Mouse (Mus musculus) forebrain, embryonic 10.5 days (tissue): ENCODE measurements around the gene Chst3. TPM values are rescaled to one million over a fixed set of nuclear protein-coding genes. Genes with fewer than 3 reads are reported as not detected.
"Not testable (repeated sequence)": the region's sequence is repeated elsewhere in the genome, so short reads cannot be mapped to it uniquely, and the experiment has no call there.

Experiments used
- DNase-seq: peaks from one replicate; pipeline ENCODE4 v3.0.0-alpha.2; 2017; ENCODE audit warnings: low spot score; ENCODE audit errors: extremely low spot score
- H3K27ac ChIP-seq: fragments of 300-500 bp; sonication (generic); 2 replicates; pipeline ENCODE4 v1.5.1; 2016; ENCODE audit warnings: mild to moderate bottlenecking
- H3K27me3 ChIP-seq: fragments of 300-500 bp; sonication (generic); 2 replicates; pipeline ENCODE4 v1.6.1; 2016; ENCODE audit warnings: mild to moderate bottlenecking; ENCODE audit not compliant: poor library complexity, severe bottlenecking
- H3K36me3 ChIP-seq: fragments of 300-500 bp; sonication (generic); replicated peaks from 2 replicates; pipeline ENCODE4 v1.6.1; 2016; ENCODE audit warnings: mild to moderate bottlenecking, moderate library complexity
- H3K4me1 ChIP-seq: fragments of 300-500 bp; sonication (generic); 2 replicates; pipeline ENCODE4 v1.6.1; 2016
- H3K4me3 ChIP-seq: fragments of 300-500 bp; sonication (generic); 2 replicates; pipeline ENCODE4 v1.5.1; 2016; ENCODE audit warnings: mild to moderate bottlenecking, moderate library complexity
- H3K9me3 ChIP-seq: fragments of 300-500 bp; sonication (generic); 2 replicates; pipeline ENCODE4 v1.6.1; 2016; ENCODE audit warnings: mild to moderate bottlenecking, moderate library complexity
- WGBS: fragments of 180-500 bp; shearing (Covaris S2); methylation state at CpG from one replicate; pipeline ENCODE4 v1.1.7; 2016; 5-methylcytosine and 5-hydroxymethylcytosine counted together
- polyA plus RNA-seq: library from polyadenylated mRNA; unstranded; fragments of >200 nt; fragmentation: Nextera tagmentation; extraction: Ambion mirVana; gene quantifications from 2 replicates; pipeline ENCODE4 v1.2.1, GENCODE M21; 2016

The Chst3 gene
- polyA plus RNA-seq, 1 experiment from 2014 or later = 2.4 TPM

DNA sequence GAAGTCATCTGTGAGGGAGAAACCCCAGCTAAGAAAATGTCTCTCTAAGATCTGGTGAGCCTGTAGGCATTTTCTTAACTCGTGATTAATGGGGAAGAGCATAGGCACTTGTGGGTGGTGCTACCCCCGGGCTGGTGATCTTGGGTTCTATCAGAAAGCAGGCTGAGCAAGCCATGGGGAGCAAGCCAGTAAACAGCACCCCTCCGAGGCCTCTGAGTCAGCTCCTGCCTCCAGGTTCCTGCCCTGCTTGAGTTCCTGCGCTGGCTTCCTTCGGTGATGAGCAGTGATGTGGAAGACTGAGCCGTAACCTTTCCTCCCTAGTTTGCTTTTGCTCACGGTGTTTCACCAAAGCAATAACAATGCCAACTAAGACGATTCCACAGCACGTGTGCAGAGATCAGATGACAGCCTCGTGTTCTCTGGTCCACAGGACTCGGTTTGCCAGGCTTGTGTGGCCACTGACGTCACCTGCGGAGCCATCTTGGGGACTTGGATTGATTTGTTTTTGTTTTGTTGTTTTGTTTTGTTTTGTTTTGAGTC lies 31.4 kb upstream of the Chst3 start:
- H3K4me1 ChIP-seq = peaks cover 8% of the 10 kb centered on the region; the same call in 1 of the 2 replicates
- H3K27me3 ChIP-seq = no peaks in the 10 kb centered on the region
- 87% methylated on average over 13 of the region's 13 CpGs for WGBS
- no peaks in the 10 kb centered on the region for H3K36me3 ChIP-seq
- no peak overlapping the region for H3K27ac ChIP-seq
- H3K4me3 ChIP-seq = no peak overlapping the region
- H3K9me3 ChIP-seq = no peaks in the 10 kb centered on the region
- no peak for DNase-seq

DNA sequence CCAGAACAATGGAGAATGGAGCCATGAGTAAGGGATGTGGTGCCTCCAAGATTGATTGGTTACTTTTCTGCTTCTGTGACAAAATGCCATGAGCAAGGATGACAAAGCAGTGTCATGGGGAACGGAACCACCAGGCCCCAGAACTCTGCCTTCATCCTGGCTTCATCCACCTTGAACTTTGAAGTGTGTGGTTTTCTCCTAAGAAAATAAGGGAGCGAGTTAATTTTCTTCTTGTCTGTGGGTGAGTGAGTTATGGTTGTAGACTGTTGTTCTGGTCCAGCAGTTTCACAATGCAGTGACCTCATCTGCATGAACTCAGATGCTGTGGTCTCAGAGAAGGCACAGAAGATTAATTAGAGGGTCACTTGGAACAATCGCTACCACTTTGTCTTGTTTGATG lies 29.3 kb upstream of the Chst3 start:
- 87% methylated on average over 3 of the region's 3 CpGs for WGBS
- not testable (repeated sequence) for DNase-seq, H3K36me3 ChIP-seq, H3K27me3 ChIP-seq, H3K4me1 ChIP-seq, H3K9me3 ChIP-seq, H3K4me3 ChIP-seq, H3K27ac ChIP-seq

DNA sequence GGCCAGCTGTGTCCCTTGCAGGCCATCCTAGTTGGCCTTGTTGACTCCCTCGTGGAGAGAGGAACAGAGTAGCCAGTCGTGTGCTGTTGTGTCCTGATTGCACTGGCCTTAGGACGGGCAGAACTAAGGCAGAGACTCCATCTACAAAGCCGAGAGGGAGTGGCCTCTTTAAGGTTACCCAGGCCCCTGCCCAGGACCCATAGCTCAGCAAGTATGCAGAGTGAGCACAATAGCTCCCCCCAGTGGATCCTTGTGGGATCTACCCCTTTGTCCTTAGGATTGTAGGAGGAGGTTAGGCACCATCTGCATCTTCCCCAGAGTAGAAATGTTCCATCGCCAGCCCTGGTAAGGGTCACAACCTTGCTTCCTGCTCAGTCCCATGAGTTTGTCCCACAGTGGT lies 27.5 kb upstream of the Chst3 start:
- 31% methylated on average over 5 of the region's 5 CpGs for WGBS
- no peaks in the 10 kb centered on the region for H3K4me1 ChIP-seq
- H3K9me3 ChIP-seq = no peaks in the 10 kb centered on the region
- no peaks in the 10 kb centered on the region for H3K27me3 ChIP-seq
- no peak overlapping the region for H3K27ac ChIP-seq
- H3K36me3 ChIP-seq = no peaks in the 10 kb centered on the region
- DNase-seq = peak; percentile 58
- H3K4me3 ChIP-seq = no peak overlapping the region

DNA sequence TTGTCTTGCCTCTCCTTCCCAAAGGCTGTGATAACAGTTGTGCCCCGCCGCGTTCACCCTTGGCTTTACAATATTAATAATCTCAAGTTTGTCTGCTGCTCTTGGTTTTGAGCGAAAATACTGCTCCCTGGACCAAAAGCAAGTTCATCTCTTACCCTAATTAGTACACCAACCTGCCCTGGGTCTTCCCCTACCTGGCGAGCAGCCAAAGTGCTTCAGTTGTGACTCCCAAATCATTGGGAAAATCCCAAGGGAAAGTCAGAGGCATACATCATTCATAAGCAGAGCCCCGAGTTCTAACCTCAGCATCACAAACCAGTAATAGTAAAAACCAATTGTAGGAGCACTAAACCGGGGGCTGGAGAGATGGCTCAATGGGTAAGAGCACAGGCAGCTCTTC lies 26.6 kb upstream of the Chst3 start:
- no peak overlapping the region for H3K4me3 ChIP-seq
- no peaks in the 10 kb centered on the region for H3K9me3 ChIP-seq
- WGBS = 79% methylated on average over 7 of the region's 7 CpGs
- H3K4me1 ChIP-seq = no peaks in the 10 kb centered on the region
- H3K36me3 ChIP-seq = no peaks in the 10 kb centered on the region
- H3K27me3 ChIP-seq = no peaks in the 10 kb centered on the region
- DNase-seq = no peak
- no peak overlapping the region for H3K27ac ChIP-seq

DNA sequence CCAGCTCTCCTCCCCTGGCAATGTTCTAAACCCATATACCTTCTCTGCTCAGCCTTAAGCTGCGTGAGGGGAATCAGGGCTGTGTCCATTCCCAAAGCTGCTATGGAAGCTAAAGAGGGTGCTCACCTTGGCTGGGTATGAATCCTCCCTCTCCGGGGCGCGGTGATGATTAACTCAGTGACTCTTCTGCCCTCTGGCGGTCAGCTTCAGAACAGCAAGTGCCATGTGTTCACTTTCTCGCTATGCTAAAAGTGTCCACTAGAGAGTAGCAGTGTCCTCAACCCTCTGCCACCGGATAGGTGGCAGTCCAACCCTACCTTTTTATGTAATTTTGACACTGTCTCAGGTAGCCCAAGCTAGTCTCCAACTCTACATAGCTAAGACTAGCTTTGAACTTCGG lies 26.0 kb upstream of the Chst3 start:
- H3K27me3 ChIP-seq = no peaks in the 10 kb centered on the region
- H3K27ac ChIP-seq = no peak overlapping the region
- 4% methylated on average over 8 of the region's 8 CpGs for WGBS
- DNase-seq = peak; percentile 90
- H3K9me3 ChIP-seq = no peaks in the 10 kb centered on the region
- no peak overlapping the region for H3K4me3 ChIP-seq
- H3K4me1 ChIP-seq = no peaks in the 10 kb centered on the region
- no peaks in the 10 kb centered on the region for H3K36me3 ChIP-seq

DNA sequence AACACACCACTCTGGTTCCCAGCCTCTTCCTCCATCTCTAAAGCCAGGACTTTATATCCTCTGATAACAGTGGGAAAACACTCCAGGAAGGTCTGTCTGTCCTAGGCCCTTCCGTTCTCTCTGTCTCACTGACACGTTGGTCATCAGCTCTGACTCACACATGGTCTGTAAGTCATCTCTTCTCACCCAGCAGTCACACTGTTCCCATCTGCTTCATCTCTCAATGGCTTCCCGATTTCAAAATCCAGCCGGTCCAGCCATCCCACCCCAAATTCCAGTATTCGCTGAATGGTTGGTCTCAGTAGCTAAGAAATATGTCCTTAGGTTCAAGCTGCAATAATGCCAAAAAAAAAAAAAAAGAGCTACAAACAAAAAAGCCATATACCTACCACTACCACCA lies 24.9 kb upstream of the Chst3 start:
- H3K4me1 ChIP-seq = no peaks in the 10 kb centered on the region
- no peaks in the 10 kb centered on the region for H3K36me3 ChIP-seq
- H3K27ac ChIP-seq = no peak overlapping the region
- H3K27me3 ChIP-seq = no peaks in the 10 kb centered on the region
- H3K9me3 ChIP-seq = no peaks in the 10 kb centered on the region
- DNase-seq = no peak
- WGBS = 91% methylated on average over 5 of the region's 5 CpGs
- no peak overlapping the region for H3K4me3 ChIP-seq

DNA sequence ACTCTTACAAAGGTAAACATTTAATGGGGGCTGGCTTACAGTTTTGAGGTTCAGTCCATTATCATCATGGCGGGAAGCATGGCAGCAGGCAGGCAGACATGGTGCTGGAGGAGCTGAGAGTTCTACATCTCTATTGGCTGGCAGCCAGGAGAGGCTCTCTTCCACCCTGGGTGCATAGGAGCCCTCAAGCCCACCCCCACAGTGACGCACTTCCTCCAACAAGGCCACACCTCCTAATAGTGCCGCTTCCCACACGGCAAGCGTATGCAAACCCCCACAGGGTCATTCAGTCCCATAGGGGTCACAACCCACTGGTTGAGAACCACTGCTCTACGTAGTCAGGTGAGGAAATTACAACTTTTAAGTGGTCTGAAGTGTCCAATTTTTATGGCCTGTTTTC lies 21.4 kb upstream of the Chst3 start:
- no peaks in the 10 kb centered on the region for H3K9me3 ChIP-seq
- H3K27me3 ChIP-seq = no peaks in the 10 kb centered on the region
- no peaks in the 10 kb centered on the region for H3K36me3 ChIP-seq
- H3K27ac ChIP-seq = no peak overlapping the region
- 91% methylated on average over 6 of the region's 6 CpGs for WGBS
- DNase-seq = no peak
- no peaks in the 10 kb centered on the region for H3K4me1 ChIP-seq
- H3K4me3 ChIP-seq = no peak overlapping the region

DNA sequence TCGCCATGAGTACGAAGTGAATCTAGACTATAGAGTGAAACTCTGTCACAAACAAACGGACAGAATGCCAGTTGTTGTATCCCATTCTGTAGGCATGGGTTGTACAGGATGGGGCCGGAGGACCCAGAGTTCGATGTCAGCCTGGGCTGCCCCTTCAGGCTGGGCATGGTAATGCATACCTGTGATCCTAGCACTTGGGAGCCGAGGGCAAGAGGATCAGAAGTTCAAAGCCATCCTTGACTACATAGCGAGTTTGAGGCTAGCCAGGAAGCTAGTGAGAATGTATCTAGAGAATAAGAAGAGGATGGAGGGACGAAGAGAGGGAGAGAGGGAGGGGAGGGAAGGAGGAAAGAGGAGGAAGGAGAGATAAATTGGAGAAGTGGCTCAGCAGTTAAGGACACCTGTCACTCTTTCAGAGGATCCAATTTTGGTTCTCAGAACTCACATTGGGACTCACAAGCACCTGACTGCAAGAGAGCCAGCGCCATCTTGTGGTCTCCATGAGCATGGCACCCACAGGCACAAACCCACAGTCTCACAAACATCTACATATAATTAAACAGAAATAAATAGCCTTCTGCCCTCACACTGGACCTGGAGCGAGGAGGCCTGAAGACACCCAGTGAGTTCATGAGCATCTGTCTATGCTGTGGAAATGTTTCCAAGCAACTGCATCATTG lies 18.6 kb upstream of the Chst3 start:
- WGBS = 66% methylated on average over 10 of the region's 10 CpGs
- no peaks in the 10 kb centered on the region for H3K9me3 ChIP-seq

DNA sequence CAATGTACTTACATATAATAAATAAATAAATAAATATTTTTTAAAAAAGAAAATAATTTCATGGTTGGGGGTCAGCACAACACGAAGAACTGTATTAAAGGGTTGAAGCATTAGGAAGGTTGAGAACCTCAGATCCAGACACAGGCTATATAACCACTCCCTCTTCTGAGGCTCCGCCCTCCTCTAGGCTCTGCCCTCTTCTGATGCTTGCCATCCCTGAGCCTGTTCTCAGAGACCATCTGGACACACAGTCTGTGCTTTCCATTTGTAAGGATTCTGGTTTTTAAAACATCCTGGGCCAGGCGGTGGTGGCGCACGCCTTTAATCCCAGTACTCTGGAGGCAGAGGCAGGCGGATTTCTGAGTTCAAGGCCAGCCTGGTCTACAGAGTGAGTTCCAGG lies 16.8 kb upstream of the Chst3 start:
- 96% methylated on average over 6 of the region's 6 CpGs for WGBS
- not testable (repeated sequence) for DNase-seq, H3K4me1 ChIP-seq, H3K4me3 ChIP-seq, H3K27ac ChIP-seq, H3K36me3 ChIP-seq, H3K27me3 ChIP-seq, H3K9me3 ChIP-seq

More for the DNA sequence above, 18.6 kb upstream of the Chst3 start:
- DNase-seq = peak; percentile 58
- no peaks in the 10 kb centered on the region for H3K27me3 ChIP-seq
- H3K4me3 ChIP-seq = no peak overlapping the region
- no peak overlapping the region for H3K27ac ChIP-seq
- no peaks in the 10 kb centered on the region for H3K36me3 ChIP-seq
- no peaks in the 10 kb centered on the region for H3K4me1 ChIP-seq

DNA sequence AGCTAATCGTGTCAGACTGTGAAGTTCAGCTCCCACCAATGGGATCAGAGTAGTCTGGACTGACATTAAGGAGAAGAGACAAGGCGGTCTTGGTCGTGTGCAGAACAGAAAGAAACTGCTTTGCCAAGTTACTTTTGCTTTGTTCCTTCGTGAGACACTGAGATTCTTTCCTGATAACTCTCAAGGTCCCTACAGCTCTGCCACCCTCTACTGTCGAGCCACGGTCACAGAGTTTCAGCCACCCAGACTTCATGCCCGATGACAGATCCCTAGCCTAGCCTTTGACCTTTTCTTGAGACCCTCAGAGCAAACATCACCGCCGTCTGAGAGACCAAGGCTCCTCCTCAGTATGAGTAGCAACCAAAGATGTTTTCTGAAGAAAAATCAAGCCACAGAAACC lies 14.9 kb upstream of the Chst3 start:
- WGBS = 87% methylated on average over 9 of the region's 9 CpGs

DNA sequence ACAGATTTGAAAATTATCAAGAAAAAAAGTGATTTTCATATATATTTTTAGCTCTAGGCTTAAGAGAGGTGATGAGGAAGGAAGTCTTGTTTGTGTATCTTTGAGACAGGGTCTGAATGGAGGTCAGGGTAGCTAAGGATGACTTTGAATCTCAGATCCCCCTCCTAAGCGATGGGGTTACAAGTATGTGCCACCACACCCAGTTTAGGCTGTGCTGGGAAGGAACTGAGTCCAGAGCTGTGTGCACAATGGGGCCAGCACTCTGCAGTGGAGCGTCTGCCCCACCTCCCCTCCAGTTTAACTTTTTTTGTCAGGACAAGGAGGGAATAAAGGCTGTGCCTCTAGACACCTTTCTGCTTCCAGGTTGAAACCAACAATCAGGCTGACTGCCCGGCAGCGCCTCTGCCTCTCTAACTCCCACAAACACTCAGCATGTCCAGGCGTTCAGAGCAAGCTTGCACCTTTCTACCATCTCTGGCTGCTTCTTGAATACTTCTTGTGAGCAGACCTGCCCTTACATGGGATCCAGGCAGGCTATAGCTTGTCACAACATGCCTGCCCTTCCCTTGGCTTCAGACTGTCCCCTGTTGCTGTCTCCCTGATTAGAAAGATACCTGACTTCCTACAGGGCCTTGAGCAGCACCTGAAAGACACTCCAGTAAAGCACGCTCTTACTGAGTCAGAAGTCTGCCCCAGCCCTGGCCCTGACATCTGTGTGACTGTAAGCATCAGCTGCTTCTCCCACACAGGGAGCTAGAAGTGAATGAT lies 11.4 kb upstream of the Chst3 start:
- H3K36me3 ChIP-seq = no peaks in the 10 kb centered on the region
- H3K27me3 ChIP-seq = no peaks in the 10 kb centered on the region
- H3K27ac ChIP-seq = no peak overlapping the region
- no peak for DNase-seq
- WGBS = 75% methylated on average over 6 of the region's 6 CpGs
- H3K9me3 ChIP-seq = no peaks in the 10 kb centered on the region
- H3K4me3 ChIP-seq = no peak overlapping the region
- H3K4me1 ChIP-seq = no peaks in the 10 kb centered on the region

More for the DNA sequence above, 14.9 kb upstream of the Chst3 start:
- Histone ChIP-seq H3K9me3 (no peaks in the 10 kb centered on the region), H3K4me3 (no peak overlapping the region), H3K27me3 (no peaks in the 10 kb centered on the region), H3K36me3 (no peaks in the 10 kb centered on the region), H3K27ac (no peak overlapping the region), H3K4me1 (no peaks in the 10 kb centered on the region)
- DNase-seq = no peak

DNA sequence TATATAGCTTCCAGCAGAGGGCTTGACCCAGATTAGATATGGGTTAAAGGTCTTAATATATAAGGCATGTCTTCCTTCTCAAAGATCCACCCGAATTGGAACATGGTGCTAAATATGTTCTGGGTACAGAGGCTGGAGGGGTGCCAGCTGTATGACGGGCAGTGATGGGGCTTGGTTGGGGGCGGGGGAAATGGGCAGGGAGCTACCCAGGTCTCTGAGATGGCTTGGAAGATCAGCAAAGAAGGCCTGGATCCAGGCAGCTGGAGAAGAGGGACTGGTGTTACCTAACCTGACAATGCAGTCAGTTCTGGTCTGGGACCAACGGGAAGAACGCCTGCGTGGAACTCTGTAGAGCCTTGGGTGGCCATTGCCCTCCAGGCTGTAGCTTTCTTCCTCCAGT lies 10.1 kb upstream of the Chst3 start:
- Histone ChIP-seq H3K4me3 (no peak overlapping the region), H3K27ac (no peak overlapping the region), H3K27me3 (no peaks in the 10 kb centered on the region), H3K4me1 (no peaks in the 10 kb centered on the region), H3K9me3 (no peaks in the 10 kb centered on the region), H3K36me3 (no peaks in the 10 kb centered on the region)
- DNase-seq = no peak
- 94% methylated on average over 6 of the region's 6 CpGs for WGBS

DNA sequence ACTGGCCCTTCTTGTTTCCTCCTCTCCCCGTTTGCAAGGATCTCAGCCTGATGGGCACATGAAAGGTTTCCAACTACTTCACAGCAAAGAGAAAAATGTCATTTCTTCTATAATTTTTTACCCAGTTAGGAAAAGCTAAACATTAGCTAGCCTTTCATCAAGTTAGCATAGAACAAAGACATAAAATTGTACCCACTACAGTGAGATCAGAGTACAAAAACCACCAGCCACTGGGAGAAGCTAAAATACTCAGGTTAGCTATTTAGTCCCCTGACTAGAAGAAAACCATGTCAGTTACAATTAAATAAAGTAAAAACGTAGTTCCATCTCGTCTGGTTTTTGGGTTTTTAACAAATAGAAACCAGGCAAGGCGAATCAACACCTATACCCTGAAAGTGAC lies 8.6 kb upstream of the Chst3 start:
- no peak for DNase-seq
- WGBS = 84% methylated on average over 4 of the region's 4 CpGs
- Histone ChIP-seq H3K27ac (no peak overlapping the region), H3K9me3 (no peaks in the 10 kb centered on the region), H3K4me1 (no peaks in the 10 kb centered on the region), H3K36me3 (no peaks in the 10 kb centered on the region), H3K27me3 (no peaks in the 10 kb centered on the region), H3K4me3 (no peak overlapping the region)
